Mouse (Mus musculus) activated CD4-positive, CD25-positive, alpha-beta regulatory T cell (primary cell): Measurements from ENCODE around the gene C130073F10Rik. TPM values are rescaled to one million over a fixed set of nuclear protein-coding genes. Genes with fewer than 3 reads are reported as not detected.

Experiments
- polyA plus RNA-seq, 2 experiments: library from polyadenylated mRNA; unstranded; fragments of 100-300 nt; shearing (Covaris generic); gene quantifications; one replicate each; pipeline ENCODE4 v1.2.1; 2017

The C130073F10Rik gene
- polyA plus RNA-seq = not detected

GRCm38 (mm10) chr4:101893656-101894420, at the start of gene C130073F10Rik:
Gene C130073F10Rik (minus strand): TSS chr4:101893789.

GRCm38 (mm10) chr4:101940107-101940506, 46.5 kb upstream of the C130073F10Rik start, which contains the start of gene Gm12794:
Gene Gm12794 (plus strand): TSS chr4:101940407.

GRCm38 (mm10) chr4:101908821-101909220, 15.2 kb upstream of the C130073F10Rik start, which contains the start of gene Gm12800:
Gene Gm12800 (plus strand): TSS chr4:101909121.

DNA sequence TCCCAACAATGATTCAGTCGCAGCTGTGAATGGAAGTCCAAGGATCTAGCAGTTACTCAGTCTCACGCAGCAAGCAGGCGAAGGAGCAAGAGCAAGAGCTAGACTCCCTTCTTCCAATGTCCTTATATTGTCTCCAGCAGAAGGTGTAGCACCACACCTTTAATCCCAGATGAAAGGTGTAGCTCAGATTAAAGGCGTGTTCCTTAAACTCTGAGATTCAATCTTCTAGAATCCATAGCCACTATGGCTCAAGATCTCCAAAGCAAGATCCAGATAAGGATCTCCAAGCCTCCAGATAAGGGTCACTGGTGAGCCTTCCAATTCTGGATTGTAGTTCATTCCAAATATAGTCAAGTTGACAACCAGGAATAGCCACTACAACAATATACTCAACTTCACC, 49.7 kb downstream of the C130073F10Rik start, which contains the start of gene B020004J07Rik:
Gene B020004J07Rik (minus strand): TSS at position 101 of the 400 bp plus-strand sequence.

Other genes starting within 250 kb of the C130073F10Rik start
- 100 to 1,000 TPM in 1 of 2 experiments, 10 to 100 TPM in 1; 84.8 to 110 TPM for gene Leprot, start 246.1 kb downstream of the C130073F10Rik start, polyA plus RNA-seq
- 1 to 10 TPM in 1 of 2 experiments, under 1 TPM in 1; 0.14 to 1.0 TPM for gene Lepr, start 176.4 kb downstream of the C130073F10Rik start, polyA plus RNA-seq
- not detected for gene B020004J07Rik, start 49.8 kb downstream of the C130073F10Rik start, polyA plus RNA-seq
- gene Gm12800, start 15.3 kb upstream of the C130073F10Rik start, polyA plus RNA-seq = under 1 TPM in 1 of 2 experiments, not detected in 1; 0.23 TPM
- not detected for gene Gm12794, start 46.6 kb upstream of the C130073F10Rik start, polyA plus RNA-seq
- gene Gm12790, start 87.3 kb upstream of the C130073F10Rik start, polyA plus RNA-seq = not detected
- not detected for gene Gm12789, start 92.8 kb upstream of the C130073F10Rik start, polyA plus RNA-seq
- 10 to 100 TPM; 59.4 to 72.5 TPM for gene Pde4b, start 193.8 kb upstream of the C130073F10Rik start, polyA plus RNA-seq